ENCODE assay signal across 20 mouse cellular contexts in the genomic region with DNA sequence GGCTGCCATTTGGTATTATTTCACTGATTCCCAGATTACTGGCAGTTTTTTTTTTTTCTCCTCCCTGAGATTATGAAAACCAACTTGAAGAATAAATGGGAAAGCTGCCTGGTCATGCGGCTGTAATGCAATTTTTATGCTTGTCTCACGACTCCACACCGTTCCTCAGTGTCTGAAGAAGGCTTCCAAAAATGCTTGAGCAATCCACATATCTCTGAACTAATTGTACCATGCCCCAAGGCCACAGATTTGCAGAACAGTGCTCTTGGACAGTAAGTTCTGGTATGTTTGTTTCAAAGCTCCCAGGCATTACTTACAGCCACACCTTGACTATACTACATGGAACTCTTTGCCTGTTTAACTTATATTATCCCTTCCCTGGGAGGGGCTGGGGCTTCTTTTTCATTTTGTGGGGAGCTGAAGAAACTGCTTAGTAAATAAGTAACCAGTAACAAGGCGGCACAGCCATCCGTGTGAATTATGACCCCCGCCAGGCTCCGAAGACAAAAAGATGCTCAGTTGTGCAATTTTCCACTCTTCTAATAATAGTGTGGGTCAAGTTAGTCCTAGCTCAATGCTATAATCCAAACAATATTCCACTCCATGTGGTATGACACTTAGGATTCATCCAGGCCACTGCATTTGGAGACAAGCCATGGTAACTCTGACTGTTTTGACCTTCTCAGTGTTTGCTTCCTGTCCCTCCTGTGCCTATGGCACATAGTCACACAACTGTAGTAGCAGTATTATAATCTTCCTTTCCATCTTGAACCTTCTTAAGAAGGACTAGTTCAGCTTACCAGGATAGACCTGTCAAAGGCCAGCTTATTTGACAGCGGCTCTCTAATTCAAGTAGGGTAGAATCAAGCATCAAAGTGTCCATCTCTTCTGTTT.
A peak's percentile ranks its signal among the peaks of the same experiment; 100 is the strongest.
DNase-seq lines count a peak whose midpoint lies in the region; ATAC-seq and TF ChIP-seq lines count a peak whose summit lies in the region.
"Had no signal": no experiment of that assay in that cellular context is flagged by ENCODE, and none has a peak within 500 bp of the region (broad histone marks: within the 10 kb centered on the region; RNA-seq: fewer than 3 reads in every experiment).

No protein-coding gene starts in this region.

- no peak for TF ChIP-seq POLR2A in testis, adult 2 months (IDR thresholded peaks at IDR 0.05; ENCODE audit: control insufficient read depth, low read depth, low read length)

- H3K9me3 ChIP-seq in intestine, embryonic 15.5 days = no peaks in the 10 kb centered on the region
- no peaks in the 10 kb centered on the region for H3K9me3 ChIP-seq in stomach, postnatal 0 days (ENCODE audit: control insufficient read depth, low read length)
- H3K9me3 ChIP-seq: embryonic facial prominence, embryonic 10.5 days; hindbrain, embryonic 13.5 days; stomach, embryonic 15.5 days had no signal

- intact Hi-C loops in heart, postnatal 36 days (cut with DNase I) = no loop called here

- peak; percentile 88 for DNase-seq in heart, adult 11 months
- no peak for DNase-seq in heart, postnatal 36 days
- no peak for DNase-seq in testis, postnatal 10 days (ENCODE audit: low spot score)
- peak; percentile 32 for DNase-seq in testis, postnatal 14 days (ENCODE audit: low spot score)
- no peak for DNase-seq in stomach, postnatal 0 days (ENCODE audit: low spot score)
- DNase-seq: cerebellum, adult 11 months; cerebellum, postnatal 14 days; heart, postnatal 10 days; kidney, adult 11 months; kidney, postnatal 14 days; thymus, postnatal 36 days had no signal

- 65% methylated on average over 8 of the region's 8 CpGs for WGBS in intestine, embryonic 15.5 days
- WGBS in stomach, postnatal 0 days = 68% methylated on average over 8 of the region's 8 CpGs

- no peak overlapping the region for H3K9ac ChIP-seq in intestine, embryonic 15.5 days
- H3K9ac ChIP-seq in stomach, postnatal 0 days (ENCODE audit: low read length) = no peak overlapping the region
- H3K9ac ChIP-seq: hindbrain, embryonic 13.5 days; liver, embryonic 14.5 days; stomach, embryonic 15.5 days had no signal

- ATAC-seq in intestine, embryonic 15.5 days = peak; percentile 81
- no peak for ATAC-seq in cerebellum, adult (ENCODE audit: insufficient number of reproducible peaks, low FRiP score, low TSS enrichment)
- ATAC-seq in stomach, postnatal 0 days (ENCODE audit: low FRiP score, low TSS enrichment) = no peak
- ATAC-seq: forebrain, embryonic 16.5 days; midbrain, embryonic 16.5 days had no signal

- H3K4me1 ChIP-seq in testis, adult 2 months (ENCODE audit: control insufficient read depth, insufficient read depth, low read length) = no peaks in the 10 kb centered on the region
- no peaks in the 10 kb centered on the region for H3K4me1 ChIP-seq in intestine, embryonic 15.5 days (replicated peaks)
- H3K4me1 ChIP-seq in stomach, postnatal 0 days (replicated peaks; ENCODE audit: control insufficient read depth, insufficient read depth) = no peaks in the 10 kb centered on the region
- H3K4me1 ChIP-seq: hindbrain, embryonic 13.5 days; stomach, embryonic 15.5 days had no signal

- H3K4me3 ChIP-seq in testis, adult 2 months (ENCODE audit: control insufficient read depth, low read depth, low read length) = no peak overlapping the region
- H3K4me3 ChIP-seq in intestine, embryonic 15.5 days (replicated peaks) = no peak overlapping the region
- H3K4me3 ChIP-seq in stomach, postnatal 0 days (ENCODE audit: low read depth, low read length) = no peak overlapping the region
- H3K4me3 ChIP-seq: embryonic facial prominence, embryonic 10.5 days; hindbrain, embryonic 13.5 days; stomach, embryonic 15.5 days had no signal

- TF ChIP-seq EP300 in stomach, postnatal 0 days (optimal IDR thresholded peaks at IDR 0.05) = no peak

- no peaks in the 10 kb centered on the region for H3K27me3 ChIP-seq in testis, adult 2 months (ENCODE audit: control insufficient read depth, insufficient read depth, low read length)
- H3K27me3 ChIP-seq in intestine, embryonic 15.5 days (replicated peaks) = no peaks in the 10 kb centered on the region
- no peaks in the 10 kb centered on the region for H3K27me3 ChIP-seq in stomach, postnatal 0 days (ENCODE audit: control insufficient read depth, insufficient read depth, low read length)
- H3K27me3 ChIP-seq: hindbrain, embryonic 13.5 days; stomach, embryonic 15.5 days had no signal

- H3K36me3 ChIP-seq in testis, adult 2 months (ENCODE audit: control insufficient read depth, insufficient read depth, low read length) = no peaks in the 10 kb centered on the region
- no peaks in the 10 kb centered on the region for H3K36me3 ChIP-seq in intestine, embryonic 15.5 days
- no peaks in the 10 kb centered on the region for H3K36me3 ChIP-seq in stomach, postnatal 0 days (ENCODE audit: control insufficient read depth, insufficient read depth, low read length)
- H3K36me3 ChIP-seq: embryonic facial prominence, embryonic 10.5 days; hindbrain, embryonic 13.5 days; stomach, embryonic 15.5 days had no signal

- H3K4me2 ChIP-seq in intestine, embryonic 15.5 days (replicated peaks) = no peak overlapping the region
- H3K4me2 ChIP-seq in stomach, postnatal 0 days (replicated peaks; ENCODE audit: low read depth) = no peak overlapping the region
- H3K4me2 ChIP-seq: hindbrain, embryonic 13.5 days; stomach, embryonic 15.5 days had no signal

- peak overlapping the region; percentile 54 for H3K27ac ChIP-seq in testis, adult 2 months (ENCODE audit: control insufficient read depth, insufficient read depth, low read depth, low read length)
- H3K27ac ChIP-seq in intestine, embryonic 15.5 days = no peak overlapping the region
- no peak overlapping the region for H3K27ac ChIP-seq in stomach, postnatal 0 days (replicated peaks)
- H3K27ac ChIP-seq: embryonic facial prominence, embryonic 10.5 days; hindbrain, embryonic 13.5 days; liver, embryonic 14.5 days; stomach, embryonic 15.5 days had no signal

- no peak for TF ChIP-seq CTCF in testis, adult 2 months (IDR thresholded peaks at IDR 0.05; ENCODE audit: control insufficient read depth, insufficient read depth, insufficient replicate concordance, low read depth, low read length)
- no peak for TF ChIP-seq CTCF in stomach, postnatal 0 days (IDR thresholded peaks at IDR 0.05; ENCODE audit: low read depth)

Comparison
In these comparisons a context has a peak if more than half of its experiments do, and no peak if none do; other contexts are left out.
1. DNase-seq: peak in heart, adult 11 months (single experiment) and testis, postnatal 14 days (single experiment); none in heart, postnatal 36 days (0 of 2), testis, postnatal 10 days (single experiment) and stomach, postnatal 0 days (single experiment).